Mouse (Mus musculus) liver, embryonic 12.5 days (tissue): ENCODE results near the gene Zfp26. TPM values are rescaled to one million over a fixed set of nuclear protein-coding genes. Genes with fewer than 3 reads are reported as not detected.

Source experiments
- ATAC-seq: fragments of 200-750 bp; cut with Nextera tagmentation; 2 replicates; pipeline ENCODE4 v1.8.0; 2017; ENCODE audit warnings: moderate number of reproducible peaks, mild to moderate bottlenecking, moderate library complexity
- H3K27ac ChIP-seq: fragments of 300-500 bp; sonication (generic); 2 replicates; pipeline ENCODE4 v1.5.1; 2016; ENCODE audit warnings: mild to moderate bottlenecking
- H3K27me3 ChIP-seq: fragments of 300-500 bp; sonication (generic); replicated peaks from 2 replicates; pipeline ENCODE4 v1.6.1; 2016; ENCODE audit warnings: mild to moderate bottlenecking, moderate library complexity
- H3K36me3 ChIP-seq: fragments of 300-500 bp; sonication (generic); 2 replicates; pipeline ENCODE4 v1.6.1; 2016; ENCODE audit warnings: mild to moderate bottlenecking, moderate library complexity
- H3K4me1 ChIP-seq: fragments of 300-500 bp; sonication (generic); 2 replicates; pipeline ENCODE4 v1.6.1; 2016
- H3K4me2 ChIP-seq: fragments of 300-500 bp; sonication (generic); 2 replicates; pipeline ENCODE4 v1.6.1; 2016; ENCODE audit warnings: mild to moderate bottlenecking, moderate library complexity
- H3K4me3 ChIP-seq: fragments of 300-500 bp; sonication (generic); 2 replicates; pipeline ENCODE4 v1.5.1; 2016; ENCODE audit warnings: mild to moderate bottlenecking, moderate library complexity
- H3K9ac ChIP-seq: fragments of 300-500 bp; sonication (generic); 2 replicates; pipeline ENCODE4 v1.6.1; 2016; ENCODE audit warnings: mild to moderate bottlenecking, moderate library complexity
- H3K9me3 ChIP-seq: fragments of 300-500 bp; sonication (generic); replicated peaks from 2 replicates; pipeline ENCODE4 v1.6.1; 2016; ENCODE audit warnings: mild to moderate bottlenecking, moderate library complexity
- WGBS: fragments of 180-500 bp; shearing (Covaris S2); methylation state at CpG from one replicate; pipeline ENCODE4 v1.1.7; 2016; ENCODE audit not compliant: insufficient replicate concordance; 5-methylcytosine and 5-hydroxymethylcytosine counted together
- polyA plus RNA-seq: library from polyadenylated mRNA; unstranded; fragments of >200 nt; fragmentation: Nextera tagmentation; extraction: Ambion mirVana; gene quantifications from 2 replicates; pipeline ENCODE4 v1.2.1, GENCODE M21; 2016

The Zfp26 gene
- 8.5 TPM in 2 replicates for polyA plus RNA-seq

GRCm38 (mm10) chr9:20459377-20460317, at the start of gene Zfp26:
TSS of gene Zfp26 (minus strand) at chr9:20460162.
- ATAC-seq, result peak; percentile 93
- peak within 1 kb of the TSS; percentile 82 for H3K9ac ChIP-seq
- peak within 1 kb of the TSS; percentile 83 for H3K27ac ChIP-seq
- peaks cover 10% of the 10 kb centered on the region for H3K27me3 ChIP-seq
- H3K36me3 ChIP-seq, result peaks cover 28% of the 10 kb centered on the region
- under 1% methylated on average over 48 of the region's 48 CpGs for WGBS
- H3K9me3 ChIP-seq, result no peaks in the 10 kb centered on the region
- peaks cover 18% of the 10 kb centered on the region for H3K4me1 ChIP-seq
- H3K4me3 ChIP-seq, result peak within 1 kb of the TSS; percentile 79
- H3K4me2 ChIP-seq, result peak within 1 kb of the TSS; percentile 73

GRCm38 (mm10) chr9:20509676-20510075, 49.7 kb upstream of the Zfp26 start:
- Histone ChIP-seq H3K27me3 (no peaks in the 10 kb centered on the region), H3K4me2 (no peak overlapping the region), H3K9ac (no peak overlapping the region), H3K27ac (no peak overlapping the region), H3K4me3 (no peak overlapping the region), H3K4me1 (peaks cover 59% of the 10 kb centered on the region), H3K36me3 (peaks cover 70% of the 10 kb centered on the region), H3K9me3 (no peaks in the 10 kb centered on the region)
- WGBS, result 36% methylated on average over 3 of the region's 3 CpGs
- ATAC-seq, result peak; percentile 54; the same call in 1 of the 2 replicates

- no peaks in the 10 kb centered on the region for H3K9me3 ChIP-seq
- peaks cover 10% of the 10 kb centered on the region for H3K4me1 ChIP-seq
- no peaks in the 10 kb centered on the region for H3K27me3 ChIP-seq
- no peak overlapping the region for H3K9ac ChIP-seq
- H3K4me2 ChIP-seq, result no peak overlapping the region
- 86% methylated on average over 5 of the region's 5 CpGs for WGBS
- H3K27ac ChIP-seq, result no peak overlapping the region
- H3K4me3 ChIP-seq, result no peak overlapping the region
- H3K36me3 ChIP-seq, result peaks cover 83% of the 10 kb centered on the region
- ATAC-seq, result no peak
These were observed 44.8 kb upstream of the Zfp26 start for GRCm38 (mm10) chr9:20504801-20505200.

- Histone ChIP-seq H3K4me3 (peak overlapping the region; percentile 72), H3K9ac (peak overlapping the region; percentile 84), H3K4me1 (peaks cover 36% of the 10 kb centered on the region), H3K36me3 (peaks cover 46% of the 10 kb centered on the region), H3K4me2 (peak overlapping the region; percentile 75), H3K27me3 (no peaks in the 10 kb centered on the region), H3K9me3 (no peaks in the 10 kb centered on the region), H3K27ac (peak overlapping the region; percentile 98)
- WGBS, result 8% methylated on average over 9 of the region's 9 CpGs
- ATAC-seq, result no peak
These were observed 33.3 kb upstream of the Zfp26 start for GRCm38 (mm10) chr9:20493281-20493680.

- Histone ChIP-seq H3K4me1 (peaks cover 36% of the 10 kb centered on the region), H3K27ac (peak within 1 kb of the TSS; percentile 98), H3K4me3 (peak within 1 kb of the TSS; percentile 72), H3K9me3 (no peaks in the 10 kb centered on the region), H3K27me3 (no peaks in the 10 kb centered on the region), H3K4me2 (peak within 1 kb of the TSS; percentile 75), H3K9ac (peak within 1 kb of the TSS; percentile 84), H3K36me3 (peaks cover 42% of the 10 kb centered on the region)
- peak; percentile 98 for ATAC-seq
- WGBS, result under 1% methylated on average over 40 of the region's 40 CpGs
These were observed 32.7 kb upstream of the Zfp26 start, which contains the start of gene Zfp426 for GRCm38 (mm10) chr9:20492527-20493233. TSS of gene Zfp426 (minus strand) at chr9:20492746.

GRCm38 (mm10) chr9:20491858-20492526, 32.0 kb upstream of the Zfp26 start:
- Histone ChIP-seq H3K27me3 (no peaks in the 10 kb centered on the region), H3K4me1 (peaks cover 36% of the 10 kb centered on the region), H3K27ac (peak overlapping the region; percentile 98), H3K9ac (peak overlapping the region; percentile 84), H3K9me3 (no peaks in the 10 kb centered on the region), H3K4me3 (peak overlapping the region; percentile 72), H3K36me3 (peaks cover 37% of the 10 kb centered on the region), H3K4me2 (peak overlapping the region; percentile 75)
- WGBS, result 6% methylated on average over 20 of the region's 20 CpGs
- no peak for ATAC-seq

GRCm38 (mm10) chr9:20489536-20489935, 29.6 kb upstream of the Zfp26 start:
- Histone ChIP-seq H3K4me3 (no peak overlapping the region), H3K9ac (no peak overlapping the region), H3K9me3 (no peaks in the 10 kb centered on the region), H3K4me1 (peaks cover 36% of the 10 kb centered on the region), H3K27me3 (no peaks in the 10 kb centered on the region), H3K36me3 (peaks cover 44% of the 10 kb centered on the region), H3K4me2 (0 out of 2 replicates have a peak overlapping the region, but pooled peaks have one; percentile 6), H3K27ac (no peak overlapping the region)
- 77% methylated on average over 5 of the region's 5 CpGs for WGBS
- ATAC-seq, result no peak

- Histone ChIP-seq H3K9ac (no peak overlapping the region), H3K27me3 (no peaks in the 10 kb centered on the region), H3K36me3 (peaks cover 72% of the 10 kb centered on the region), H3K4me2 (no peak overlapping the region), H3K27ac (no peak overlapping the region), H3K4me3 (no peak overlapping the region), H3K9me3 (no peaks in the 10 kb centered on the region), H3K4me1 (no peaks in the 10 kb centered on the region)
- ATAC-seq, result no peak
- 81% methylated on average over 5 of the region's 5 CpGs for WGBS
These were observed 19.4 kb upstream of the Zfp26 start for GRCm38 (mm10) chr9:20479396-20479795.

- Histone ChIP-seq H3K4me2 (no peak overlapping the region), H3K4me1 (no peaks in the 10 kb centered on the region), H3K36me3 (peaks cover 75% of the 10 kb centered on the region), H3K27me3 (no peaks in the 10 kb centered on the region), H3K27ac (no peak overlapping the region), H3K9ac (no peak overlapping the region), H3K4me3 (no peak overlapping the region), H3K9me3 (no peaks in the 10 kb centered on the region)
- no peak for ATAC-seq
- 72% methylated on average over 1 of the region's 1 CpGs for WGBS
These were observed 16.7 kb upstream of the Zfp26 start for GRCm38 (mm10) chr9:20476632-20477031.

- H3K4me1 ChIP-seq, result no peaks in the 10 kb centered on the region
- H3K4me2 ChIP-seq, result no peak overlapping the region
- ATAC-seq, result 0 out of 2 replicates have a peak, but pooled peaks have one; percentile 40
- no peak overlapping the region for H3K4me3 ChIP-seq
- WGBS, result 52% methylated on average over 7 of the region's 7 CpGs
- H3K9me3 ChIP-seq, result peaks cover 12% of the 10 kb centered on the region
- no peak overlapping the region for H3K9ac ChIP-seq
- H3K27me3 ChIP-seq, result peaks cover 14% of the 10 kb centered on the region
- H3K27ac ChIP-seq, result no peak overlapping the region
- peaks cover 33% of the 10 kb centered on the region for H3K36me3 ChIP-seq
These were observed 6.9 kb upstream of the Zfp26 start for GRCm38 (mm10) chr9:20466761-20467442.

- Histone ChIP-seq H3K4me1 (peaks cover 6% of the 10 kb centered on the region), H3K4me2 (no peak overlapping the region), H3K36me3 (peaks cover 56% of the 10 kb centered on the region), H3K4me3 (no peak overlapping the region), H3K27me3 (no peaks in the 10 kb centered on the region), H3K27ac (no peak overlapping the region), H3K9me3 (no peaks in the 10 kb centered on the region), H3K9ac (no peak overlapping the region)
- 75% methylated on average over 4 of the region's 4 CpGs for WGBS
- no peak for ATAC-seq
These were observed 6.3 kb downstream of the Zfp26 start for GRCm38 (mm10) chr9:20453647-20454046.
